Mouse (Mus musculus): Measurements from ENCODE around the gene Isx.

GRCm38 (mm10) chr8:74862598-74862997, 10.4 kb upstream of the Isx start:
- TF ChIP-seq POLR2A (IDR thresholded peaks at IDR 0.05; ENCODE audit: insufficient read depth, low read length) (no peak), CTCF (IDR thresholded peaks at IDR 0.05; ENCODE audit: low read depth, low read length) (no peak), EP300 (IDR thresholded peaks at IDR 0.05; ENCODE audit: insufficient read depth, low read depth, low read length) (no peak)
